Mouse (Mus musculus): Measurements from ENCODE around the gene Cdh10. TPM values are rescaled to one million over a fixed set of nuclear protein-coding genes. Genes with fewer than 3 reads are reported as not detected.

The Cdh10 gene
- polyA plus RNA-seq, 1 experiment = not detected

DNA sequence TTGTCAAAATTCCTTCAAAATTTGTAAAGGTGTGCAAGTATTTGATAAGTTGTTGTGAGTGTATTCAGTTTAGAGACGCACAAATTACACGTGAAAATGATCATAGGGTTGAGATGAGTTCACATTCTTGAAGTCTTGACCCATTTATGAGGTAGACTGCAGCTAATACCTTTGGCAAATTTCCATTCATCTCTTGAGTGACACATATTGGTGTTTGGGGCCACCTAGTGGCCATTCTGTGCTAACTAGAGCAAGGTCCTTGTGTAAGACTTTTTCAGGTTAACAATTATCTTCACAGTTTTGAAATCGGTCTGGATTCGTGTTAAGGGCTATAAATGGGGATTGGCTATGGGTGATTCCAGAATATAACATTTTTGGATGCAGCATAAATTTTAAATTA, 13.5 kb downstream of the Cdh10 start:
- WGBS = 17% methylated on average over 4 of the region's 4 CpGs
- Histone ChIP-seq H3K4me1 (replicated peaks; ENCODE audit: control insufficient read depth, insufficient read depth, low read length) (no peaks in the 10 kb centered on the region), H3K36me3 (ENCODE audit: control insufficient read depth, insufficient read depth, low read length) (no peaks in the 10 kb centered on the region), H3K4me3 (ENCODE audit: control insufficient read depth, insufficient read depth, low read length) (no peak overlapping the region), H3K27me3 (ENCODE audit: control insufficient read depth, insufficient read depth, low read length) (no peaks in the 10 kb centered on the region), H3K27ac (ENCODE audit: control insufficient read depth, insufficient read depth, low read length) (no peak overlapping the region)
- DNase-seq = no peak
- TF ChIP-seq POLR2A (IDR thresholded peaks at IDR 0.05; ENCODE audit: control insufficient read depth, extremely low read depth, insufficient read depth, low read length, poor library complexity) = no peak
- TF ChIP-seq CTCF (IDR thresholded peaks at IDR 0.05; ENCODE audit: borderline replicate concordance, control insufficient read depth, extremely low read depth, insufficient read depth, low read length, poor library complexity) = no peak

- TF ChIP-seq POLR2A (IDR thresholded peaks at IDR 0.05; ENCODE audit: control insufficient read depth, extremely low read depth, insufficient read depth, low read length, poor library complexity) (no peak), CTCF (IDR thresholded peaks at IDR 0.05; ENCODE audit: borderline replicate concordance, control insufficient read depth, extremely low read depth, insufficient read depth, low read length, poor library complexity) (no peak)
- no peaks in the 10 kb centered on the region for H3K27me3 ChIP-seq (ENCODE audit: control insufficient read depth, insufficient read depth, low read length)
- no peak overlapping the region for H3K27ac ChIP-seq (ENCODE audit: control insufficient read depth, insufficient read depth, low read length)
- 91% methylated on average over 2 of the region's 2 CpGs for WGBS
- no peak for DNase-seq
- no peaks in the 10 kb centered on the region for H3K4me1 ChIP-seq (replicated peaks; ENCODE audit: control insufficient read depth, insufficient read depth, low read length)
- no peaks in the 10 kb centered on the region for H3K36me3 ChIP-seq (ENCODE audit: control insufficient read depth, insufficient read depth, low read length)
- no peak overlapping the region for H3K4me3 ChIP-seq (ENCODE audit: control insufficient read depth, insufficient read depth, low read length)
Observed at GRCm38 (mm10) chr15:18841769-18842168, 23.0 kb downstream of the Cdh10 start.

- no peaks in the 10 kb centered on the region for H3K4me1 ChIP-seq (replicated peaks; ENCODE audit: control insufficient read depth, insufficient read depth, low read length)
- TF ChIP-seq POLR2A (IDR thresholded peaks at IDR 0.05; ENCODE audit: control insufficient read depth, extremely low read depth, insufficient read depth, low read length, poor library complexity) (no peak), CTCF (IDR thresholded peaks at IDR 0.05; ENCODE audit: borderline replicate concordance, control insufficient read depth, extremely low read depth, insufficient read depth, low read length, poor library complexity) (no peak)
- no peak overlapping the region for H3K4me3 ChIP-seq (ENCODE audit: control insufficient read depth, insufficient read depth, low read length)
- no peaks in the 10 kb centered on the region for H3K27me3 ChIP-seq (ENCODE audit: control insufficient read depth, insufficient read depth, low read length)
- WGBS = 84% methylated on average over 5 of the region's 5 CpGs
- DNase-seq = no peak
- H3K36me3 ChIP-seq (ENCODE audit: control insufficient read depth, insufficient read depth, low read length) = no peaks in the 10 kb centered on the region
- no peak overlapping the region for H3K27ac ChIP-seq (ENCODE audit: control insufficient read depth, insufficient read depth, low read length)
Observed at GRCm38 (mm10) chr15:18844807-18845206, 26.1 kb downstream of the Cdh10 start.

DNA sequence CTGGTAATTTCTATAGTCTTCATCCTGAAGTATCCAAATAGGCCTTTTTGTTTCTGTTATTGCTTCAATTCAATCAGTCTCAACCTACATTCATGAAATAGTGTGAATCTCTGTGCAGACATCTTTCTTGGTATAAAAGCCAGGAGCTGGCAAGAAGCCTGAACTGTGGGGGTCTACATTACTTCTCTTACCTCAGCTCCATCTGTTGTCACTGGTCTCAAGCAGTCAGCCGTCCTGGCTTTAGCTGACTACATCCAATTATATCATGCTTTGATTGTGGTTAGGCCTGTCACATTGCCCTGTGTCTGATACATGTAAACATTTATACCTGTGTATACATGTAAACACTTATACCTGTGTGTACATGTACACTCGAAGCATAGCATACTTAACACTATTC, 31.8 kb downstream of the Cdh10 start:
- no peak for TF ChIP-seq CTCF (IDR thresholded peaks at IDR 0.05; ENCODE audit: borderline replicate concordance, control insufficient read depth, extremely low read depth, insufficient read depth, low read length, poor library complexity)
- TF ChIP-seq POLR2A (IDR thresholded peaks at IDR 0.05; ENCODE audit: control insufficient read depth, extremely low read depth, insufficient read depth, low read length, poor library complexity) = no peak
- Histone ChIP-seq H3K27me3 (ENCODE audit: control insufficient read depth, insufficient read depth, low read length) (no peaks in the 10 kb centered on the region), H3K36me3 (ENCODE audit: control insufficient read depth, insufficient read depth, low read length) (no peaks in the 10 kb centered on the region), H3K4me1 (replicated peaks; ENCODE audit: control insufficient read depth, insufficient read depth, low read length) (no peaks in the 10 kb centered on the region), H3K4me3 (ENCODE audit: control insufficient read depth, insufficient read depth, low read length) (no peak overlapping the region), H3K27ac (ENCODE audit: control insufficient read depth, insufficient read depth, low read length) (no peak overlapping the region)
- WGBS = 92% methylated on average over 2 of the region's 2 CpGs
- no peak for DNase-seq

- no peak overlapping the region for H3K27ac ChIP-seq (ENCODE audit: control insufficient read depth, insufficient read depth, low read length)
- H3K27me3 ChIP-seq (ENCODE audit: control insufficient read depth, insufficient read depth, low read length) = no peaks in the 10 kb centered on the region
- H3K4me3 ChIP-seq (ENCODE audit: control insufficient read depth, insufficient read depth, low read length) = no peak overlapping the region
- TF ChIP-seq POLR2A (IDR thresholded peaks at IDR 0.05; ENCODE audit: control insufficient read depth, extremely low read depth, insufficient read depth, low read length, poor library complexity) (no peak), CTCF (IDR thresholded peaks at IDR 0.05; ENCODE audit: borderline replicate concordance, control insufficient read depth, extremely low read depth, insufficient read depth, low read length, poor library complexity) (no peak)
- no peaks in the 10 kb centered on the region for H3K36me3 ChIP-seq (ENCODE audit: control insufficient read depth, insufficient read depth, low read length)
- H3K4me1 ChIP-seq (replicated peaks; ENCODE audit: control insufficient read depth, insufficient read depth, low read length) = no peaks in the 10 kb centered on the region
- WGBS = 73% methylated on average over 2 of the region's 2 CpGs
- no peak for DNase-seq
Observed at GRCm38 (mm10) chr15:18858135-18858534, 39.4 kb downstream of the Cdh10 start.

GRCm38 (mm10) chr15:18869871-18870270, 51.1 kb downstream of the Cdh10 start:
- TF ChIP-seq POLR2A (IDR thresholded peaks at IDR 0.05; ENCODE audit: control insufficient read depth, extremely low read depth, insufficient read depth, low read length, poor library complexity) = no peak
- TF ChIP-seq CTCF (IDR thresholded peaks at IDR 0.05; ENCODE audit: borderline replicate concordance, control insufficient read depth, extremely low read depth, insufficient read depth, low read length, poor library complexity) = no peak
- H3K4me3 ChIP-seq (ENCODE audit: control insufficient read depth, insufficient read depth, low read length) = no peak overlapping the region

GRCm38 (mm10) chr15:18881467-18881866, 62.7 kb downstream of the Cdh10 start:
- 85% methylated on average over 5 of the region's 5 CpGs for WGBS
- H3K36me3 ChIP-seq (ENCODE audit: control insufficient read depth, insufficient read depth, low read length) = no peaks in the 10 kb centered on the region
- no peaks in the 10 kb centered on the region for H3K4me1 ChIP-seq (replicated peaks; ENCODE audit: control insufficient read depth, insufficient read depth, low read length)
- no peak overlapping the region for H3K27ac ChIP-seq (ENCODE audit: control insufficient read depth, insufficient read depth, low read length)
- DNase-seq = no peak
- H3K4me3 ChIP-seq (ENCODE audit: control insufficient read depth, insufficient read depth, low read length) = no peak overlapping the region
- no peaks in the 10 kb centered on the region for H3K27me3 ChIP-seq (ENCODE audit: control insufficient read depth, insufficient read depth, low read length)
- TF ChIP-seq CTCF (IDR thresholded peaks at IDR 0.05; ENCODE audit: borderline replicate concordance, control insufficient read depth, extremely low read depth, insufficient read depth, low read length, poor library complexity) = no peak
- TF ChIP-seq POLR2A (IDR thresholded peaks at IDR 0.05; ENCODE audit: control insufficient read depth, extremely low read depth, insufficient read depth, low read length, poor library complexity) = no peak

More at GRCm38 (mm10) chr15:18869871-18870270, 51.1 kb downstream of the Cdh10 start:
- Histone ChIP-seq H3K36me3 (ENCODE audit: control insufficient read depth, insufficient read depth, low read length) (no peaks in the 10 kb centered on the region), H3K4me1 (replicated peaks; ENCODE audit: control insufficient read depth, insufficient read depth, low read length) (no peaks in the 10 kb centered on the region), H3K27ac (ENCODE audit: control insufficient read depth, insufficient read depth, low read length) (no peak overlapping the region), H3K27me3 (ENCODE audit: control insufficient read depth, insufficient read depth, low read length) (no peaks in the 10 kb centered on the region)
- DNase-seq = no peak
- 95% methylated on average over 2 of the region's 2 CpGs for WGBS

Data from thymus, adult 2 months (tissue).